Mouse (Mus musculus) CH12.LX (cell line): ENCODE results near the gene Psma3.

Experiments used
- CHD2 ChIP-seq: IDR thresholded peaks from 2 replicates; pipeline ENCODE4 v1.6.1; 2011; ENCODE audit warnings: low read length, improper control_type of control experiment
- CTCF ChIP-seq, 2 experiments: IDR thresholded peaks in 1 of 2; conservative IDR thresholded peaks in 1 of 2; 2 replicates each; pipeline ENCODE4 v1.5.1; 2011 to 2012; ENCODE audit warnings: low read depth in 2 of 2, low read length in 2 of 2, improper control_type of control experiment in 1 of 2, inconsistent platforms in 1 of 2, mild to moderate bottlenecking in 1 of 2, moderate library complexity in 1 of 2
- E2F4 ChIP-seq: IDR thresholded peaks from 2 replicates; pipeline ENCODE4 v1.6.1; 2011; ENCODE audit warnings: low read depth, low read length, improper control_type of control experiment; ENCODE audit not compliant: insufficient replicate concordance
- EP300 ChIP-seq: IDR thresholded peaks from 2 replicates; pipeline ENCODE4 v1.6.1; 2011; ENCODE audit warnings: low read length, improper control_type of control experiment
- ETS1 ChIP-seq: conservative IDR thresholded peaks from 2 replicates; pipeline ENCODE4 v1.6.1; 2012; ENCODE audit warnings: low read depth, mild to moderate bottlenecking, inconsistent platforms, low read length, improper control_type of control experiment, moderate library complexity
- HCFC1 ChIP-seq: IDR thresholded peaks from 2 replicates; pipeline ENCODE4 v1.6.1; 2012; ENCODE audit warnings: low read depth, mild to moderate bottlenecking, inconsistent platforms, low read length, improper control_type of control experiment
- KAT2A ChIP-seq: IDR thresholded peaks from 2 replicates; pipeline ENCODE4 v1.6.1; 2012; ENCODE audit warnings: low read length, improper control_type of control experiment, inconsistent platforms; ENCODE audit not compliant: insufficient replicate concordance
- MEF2A ChIP-seq: IDR thresholded peaks from 2 replicates; pipeline ENCODE4 v1.6.1; 2014; ENCODE audit warnings: low read depth, mild to moderate bottlenecking, inconsistent platforms, low read length, improper control_type of control experiment, borderline replicate concordance
- POLR2A ChIP-seq: IDR thresholded peaks from 2 replicates; pipeline ENCODE4 v1.6.1; 2011; ENCODE audit warnings: low read depth, mild to moderate bottlenecking, improper control_type of control experiment, low read length
- RCOR1 ChIP-seq: conservative IDR thresholded peaks from 2 replicates; pipeline ENCODE4 v1.6.1; 2012; ENCODE audit warnings: low read depth, mild to moderate bottlenecking, inconsistent platforms, low read length, improper control_type of control experiment
- SMC3 ChIP-seq: IDR thresholded peaks from 2 replicates; pipeline ENCODE4 v1.6.1; 2011; ENCODE audit warnings: low read depth, low read length, improper control_type of control experiment
- UBTF ChIP-seq: IDR thresholded peaks from 2 replicates; pipeline ENCODE4 v1.6.1; 2012; ENCODE audit warnings: low read depth, mild to moderate bottlenecking, inconsistent platforms, low read length, improper control_type of control experiment, moderate library complexity
- ZMIZ1 ChIP-seq: IDR thresholded peaks from 2 replicates; pipeline ENCODE4 v1.6.1; 2012; ENCODE audit warnings: low read depth, mild to moderate bottlenecking, inconsistent platforms, low read length, improper control_type of control experiment

DNA sequence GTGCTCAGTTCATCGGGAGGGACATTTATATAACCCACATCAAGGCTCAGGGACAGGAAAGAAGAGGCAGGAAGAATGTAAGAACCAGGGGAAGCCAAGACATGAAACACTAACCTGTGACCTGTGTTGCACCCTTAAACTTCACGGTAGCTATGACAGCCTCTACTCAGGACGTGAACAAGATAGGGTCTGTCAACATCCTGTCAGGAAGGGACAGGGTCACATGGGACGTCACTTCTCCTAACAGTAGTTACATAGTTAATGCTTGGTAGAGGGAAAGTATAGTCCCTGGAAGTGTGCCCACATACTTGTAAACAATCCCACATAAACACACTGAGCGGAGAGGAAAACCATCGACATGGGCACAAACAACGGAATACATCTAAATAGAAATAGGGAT is 32.5 kb downstream of the Psma3 start:
- TF ChIP-seq CHD2 (no peak), CTCF (conservative IDR thresholded peaks at IDR 0.05 in 1 of 2, IDR thresholded peaks at IDR 0.05 in 1 of 2; ENCODE audit: low read depth in 2 of 2, low read length in 2 of 2) (no peak), ZMIZ1 (no peak), KAT2A (no peak), POLR2A (no peak), ETS1 (no peak), E2F4 (no peak), RCOR1 (no peak), UBTF (no peak), EP300 (no peak), MEF2A (no peak), SMC3 (no peak), HCFC1 (no peak)
